Mouse (Mus musculus) embryonic facial prominence, embryonic 10.5 days (tissue): ENCODE data around the gene Psmb9. TPM values are rescaled to one million over a fixed set of nuclear protein-coding genes. Genes with fewer than 3 reads are reported as not detected.
"Not testable (repeated sequence)": the region's sequence is repeated elsewhere in the genome, so short reads cannot be mapped to it uniquely, and the experiment has no call there.

Experiments
- DNase-seq: peaks from one replicate; pipeline ENCODE4 v3.0.0-alpha.2; 2017; ENCODE audit warnings: low spot score
- H3K27ac ChIP-seq: fragments of 300-500 bp; sonication (generic); replicated peaks from 2 replicates; pipeline ENCODE4 v1.5.1; 2016; ENCODE audit warnings: mild to moderate bottlenecking
- H3K27me3 ChIP-seq: fragments of 300-500 bp; sonication (generic); replicated peaks from 2 replicates; pipeline ENCODE4 v1.6.1; 2016; ENCODE audit warnings: low read depth, mild to moderate bottlenecking; ENCODE audit not compliant: poor library complexity, severe bottlenecking
- H3K36me3 ChIP-seq: fragments of 300-500 bp; sonication (generic); replicated peaks from 2 replicates; pipeline ENCODE4 v1.6.1; 2016; ENCODE audit warnings: mild to moderate bottlenecking, moderate library complexity
- H3K4me1 ChIP-seq: fragments of 300-500 bp; sonication (generic); 2 replicates; pipeline ENCODE4 v1.6.1; 2016
- H3K4me3 ChIP-seq: fragments of 300-500 bp; sonication (generic); 2 replicates; pipeline ENCODE4 v1.5.1; 2016; ENCODE audit warnings: mild to moderate bottlenecking, moderate library complexity
- H3K9me3 ChIP-seq: fragments of 300-500 bp; sonication (generic); 2 replicates; pipeline ENCODE4 v1.6.1; 2016; ENCODE audit warnings: mild to moderate bottlenecking
- WGBS: fragments of 180-500 bp; shearing (Covaris S2); methylation state at CpG from one replicate; pipeline ENCODE4 v1.1.7; 2016; 5-methylcytosine and 5-hydroxymethylcytosine counted together
- polyA plus RNA-seq: library from polyadenylated mRNA; unstranded; fragments of >200 nt; fragmentation: Nextera tagmentation; extraction: Ambion mirVana; gene quantifications from 2 replicates; pipeline ENCODE4 v1.2.1, GENCODE M21; 2016

Gene Psmb9
- 0.57 and 0.93 TPM in 2 replicates for polyA plus RNA-seq

GRCm38 (mm10) chr17:34187261-34187916 is at the start of gene Psmb9, which contains the start of gene Tap1:
Gene Psmb9, minus strand, starts transcription at chr17:34187764.
Gene Tap1, plus strand, starts transcription at chr17:34187553.
- Histone ChIP-seq H3K27me3 (peaks cover 99% of the 10 kb centered on the region), H3K27ac (peak within 1 kb of the TSS; percentile 67)
- under 1% methylated on average over 46 of the region's 46 CpGs for WGBS

DNA sequence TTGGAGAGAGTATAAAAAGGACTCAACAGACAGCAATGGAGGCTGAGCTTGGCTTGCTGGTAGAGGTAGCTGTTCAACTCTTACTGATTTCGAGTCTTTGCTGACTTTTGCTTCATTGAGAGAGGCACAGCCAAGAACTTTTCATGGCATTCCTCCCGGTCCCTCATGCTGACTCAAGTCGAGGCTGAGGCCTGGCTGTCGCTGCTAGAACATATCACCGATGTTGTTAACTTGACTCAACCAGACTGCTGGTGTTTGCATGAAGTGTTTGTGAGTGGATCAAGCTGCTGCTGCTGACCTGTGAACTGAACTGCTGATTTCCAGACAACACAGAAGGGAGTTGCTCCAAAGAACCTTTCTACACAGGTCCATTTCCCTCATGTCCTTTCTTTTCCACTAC is 49.1 kb upstream of the Psmb9 start:
- H3K9me3 ChIP-seq = 0 out of 2 replicates have a peak, but pooled peaks cover 2% of the 10 kb centered on the region
- no peak for DNase-seq
- H3K27ac ChIP-seq = no peak overlapping the region
- 90% methylated on average over 5 of the region's 5 CpGs for WGBS
- no peak overlapping the region for H3K4me3 ChIP-seq
- no peaks in the 10 kb centered on the region for H3K27me3 ChIP-seq
- H3K4me1 ChIP-seq = no peaks in the 10 kb centered on the region
- H3K36me3 ChIP-seq = no peaks in the 10 kb centered on the region

More at GRCm38 (mm10) chr17:34187261-34187916, at the start of gene Psmb9, which contains the start of gene Tap1:
- DNase-seq = peak; percentile 97
- Histone ChIP-seq H3K36me3 (no peaks in the 10 kb centered on the region), H3K4me1 (peaks cover 19% of the 10 kb centered on the region), H3K4me3 (peak within 1 kb of the TSS; percentile 63), H3K9me3 (no peaks in the 10 kb centered on the region)

GRCm38 (mm10) chr17:34234926-34235325 is 47.4 kb upstream of the Psmb9 start:
- Histone ChIP-seq H3K4me1 (no peaks in the 10 kb centered on the region), H3K9me3 (no peaks in the 10 kb centered on the region), H3K27ac (no peak overlapping the region), H3K36me3 (no peaks in the 10 kb centered on the region), H3K4me3 (no peak overlapping the region), H3K27me3 (no peaks in the 10 kb centered on the region)
- WGBS = 47% methylated on average over 9 of the region's 9 CpGs
- peak; percentile 53 for DNase-seq

DNA sequence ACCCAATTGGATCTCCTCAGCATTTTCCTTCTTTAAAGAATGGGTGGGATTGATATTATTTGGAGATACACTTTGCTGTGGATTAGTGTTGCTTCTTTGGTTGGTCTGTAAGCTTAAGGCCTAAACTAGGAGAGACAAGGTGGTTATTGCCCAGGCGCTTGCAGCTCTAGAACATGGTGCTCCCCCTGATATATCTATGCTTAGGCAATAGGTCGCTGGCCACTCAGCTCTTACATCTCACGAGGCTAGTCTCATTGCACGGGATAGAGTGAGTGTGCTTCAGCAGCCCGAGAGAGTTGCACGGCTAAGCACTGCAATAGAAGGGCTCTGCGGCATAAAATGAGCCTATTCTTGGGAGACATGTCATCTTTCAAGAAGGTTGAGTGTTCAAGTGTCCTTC is 44.5 kb upstream of the Psmb9 start:
- H3K9me3 ChIP-seq, H3K36me3 ChIP-seq, H3K27me3 ChIP-seq, H3K4me3 ChIP-seq, H3K4me1 ChIP-seq, H3K27ac ChIP-seq, DNase-seq: not testable (repeated sequence)
- WGBS = 79% methylated on average over 7 of the region's 7 CpGs

GRCm38 (mm10) chr17:34230971-34231370 is 43.4 kb upstream of the Psmb9 start:
- H3K36me3 ChIP-seq, H3K9me3 ChIP-seq, H3K4me1 ChIP-seq, H3K4me3 ChIP-seq, H3K27me3 ChIP-seq, DNase-seq, H3K27ac ChIP-seq: not testable (repeated sequence)
- 90% methylated on average over 9 of the region's 9 CpGs for WGBS

DNA sequence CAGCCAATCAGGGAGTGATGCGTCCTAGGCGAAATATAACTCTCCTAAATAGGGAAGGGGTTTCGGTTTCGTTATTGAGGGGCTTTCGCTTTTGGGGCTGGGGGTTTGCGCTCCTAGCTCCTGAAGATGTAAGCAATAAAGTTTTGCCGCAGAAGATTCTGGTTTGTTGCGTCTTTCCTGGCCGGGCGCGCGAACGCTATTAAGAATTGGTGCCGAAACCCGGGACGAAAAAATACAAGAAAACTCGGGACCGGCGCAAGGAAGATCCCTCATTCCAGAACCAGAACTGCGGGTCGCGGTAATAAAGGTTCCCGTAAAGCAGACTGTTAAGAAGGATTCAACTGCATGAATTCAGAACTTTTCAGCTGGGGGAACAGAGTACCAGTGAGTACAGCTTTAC is 38.3 kb upstream of the Psmb9 start:
- not testable (repeated sequence) for H3K36me3 ChIP-seq, DNase-seq, H3K4me3 ChIP-seq, H3K27ac ChIP-seq, H3K4me1 ChIP-seq, H3K27me3 ChIP-seq
- 96% methylated on average over 15 of the region's 23 CpGs for WGBS
- peaks cover 11% of the 10 kb centered on the region for H3K9me3 ChIP-seq

- Histone ChIP-seq H3K36me3 (no peaks in the 10 kb centered on the region), H3K27ac (no peak overlapping the region), H3K9me3 (peaks cover 11% of the 10 kb centered on the region), H3K4me3 (no peak overlapping the region), H3K4me1 (no peaks in the 10 kb centered on the region), H3K27me3 (no peaks in the 10 kb centered on the region)
- WGBS = 94% methylated on average over 8 of the region's 8 CpGs
- DNase-seq = no peak
These were observed 37.9 kb upstream of the Psmb9 start for GRCm38 (mm10) chr17:34225426-34225825.

DNA sequence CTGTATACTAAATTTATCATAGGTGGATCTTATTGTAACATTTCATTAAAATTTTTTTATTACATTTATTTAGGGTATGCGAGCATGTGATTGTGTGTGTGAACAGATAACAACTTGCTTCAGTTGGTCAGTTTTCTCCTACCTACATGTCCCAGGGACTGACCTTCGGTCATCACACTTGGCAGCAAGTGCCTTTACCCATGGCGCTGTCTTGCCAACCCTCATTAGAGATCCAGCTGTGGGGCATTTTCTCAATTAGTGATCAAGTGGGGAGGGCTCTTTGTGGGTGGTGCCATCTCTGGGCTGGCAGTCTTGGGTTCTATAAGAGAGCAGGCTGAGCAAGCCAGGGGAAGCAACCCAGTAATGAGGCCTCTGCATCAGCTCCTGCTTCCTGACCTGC is 37.3 kb upstream of the Psmb9 start:
- Histone ChIP-seq H3K27ac (no peak overlapping the region), H3K9me3 (peaks cover 11% of the 10 kb centered on the region), H3K36me3 (no peaks in the 10 kb centered on the region), H3K27me3 (no peaks in the 10 kb centered on the region), H3K4me3 (no peak overlapping the region), H3K4me1 (no peaks in the 10 kb centered on the region)
- DNase-seq = no peak
- 91% methylated on average over 3 of the region's 3 CpGs for WGBS

- not testable (repeated sequence) for H3K4me1 ChIP-seq, H3K27me3 ChIP-seq, H3K4me3 ChIP-seq, H3K36me3 ChIP-seq, DNase-seq, H3K27ac ChIP-seq
- peaks cover 15% of the 10 kb centered on the region for H3K9me3 ChIP-seq
- WGBS = 97% methylated on average over 9 of the region's 16 CpGs
These were observed 32.8 kb upstream of the Psmb9 start for GRCm38 (mm10) chr17:34220401-34220800.

DNA sequence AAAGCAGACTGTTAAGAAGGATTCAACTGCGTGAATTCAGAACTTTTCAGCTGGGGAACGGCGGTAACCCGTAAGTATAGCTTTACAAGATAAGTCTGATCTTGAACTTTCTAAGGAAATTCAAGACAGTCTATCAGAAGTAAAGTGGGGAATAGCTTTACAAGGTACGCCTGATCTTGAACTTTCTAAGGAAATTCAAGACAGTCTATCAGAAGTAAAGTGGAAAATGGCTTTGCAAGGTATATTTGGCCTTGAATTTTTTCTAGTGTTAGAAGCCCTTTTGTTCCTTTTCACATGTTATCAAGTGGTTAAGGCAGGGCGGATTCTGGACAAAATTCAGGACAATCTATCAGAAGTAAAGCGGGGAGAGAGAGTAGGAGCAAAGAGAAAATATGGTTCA is 32.2 kb upstream of the Psmb9 start:
- not testable (repeated sequence) for DNase-seq, H3K4me3 ChIP-seq, H3K36me3 ChIP-seq, H3K9me3 ChIP-seq, H3K27ac ChIP-seq, H3K4me1 ChIP-seq
- 93% methylated on average over 3 of the region's 7 CpGs for WGBS
- peaks cover 12% of the 10 kb centered on the region for H3K27me3 ChIP-seq

- DNase-seq, H3K36me3 ChIP-seq, H3K27ac ChIP-seq, H3K4me1 ChIP-seq, H3K9me3 ChIP-seq, H3K4me3 ChIP-seq: not testable (repeated sequence)
- 89% methylated on average over 9 of the region's 11 CpGs for WGBS
- peaks cover 19% of the 10 kb centered on the region for H3K27me3 ChIP-seq
These were observed 31.5 kb upstream of the Psmb9 start for GRCm38 (mm10) chr17:34219096-34219495.

GRCm38 (mm10) chr17:34218675-34219074 is 31.1 kb upstream of the Psmb9 start:
- Histone ChIP-seq H3K27ac (no peak overlapping the region), H3K4me3 (no peak overlapping the region), H3K27me3 (peaks cover 23% of the 10 kb centered on the region), H3K36me3 (no peaks in the 10 kb centered on the region), H3K4me1 (no peaks in the 10 kb centered on the region), H3K9me3 (peaks cover 6% of the 10 kb centered on the region; the same call in 1 of the 2 replicates)
- no peak for DNase-seq
- WGBS = 90% methylated on average over 11 of the region's 11 CpGs

DNA sequence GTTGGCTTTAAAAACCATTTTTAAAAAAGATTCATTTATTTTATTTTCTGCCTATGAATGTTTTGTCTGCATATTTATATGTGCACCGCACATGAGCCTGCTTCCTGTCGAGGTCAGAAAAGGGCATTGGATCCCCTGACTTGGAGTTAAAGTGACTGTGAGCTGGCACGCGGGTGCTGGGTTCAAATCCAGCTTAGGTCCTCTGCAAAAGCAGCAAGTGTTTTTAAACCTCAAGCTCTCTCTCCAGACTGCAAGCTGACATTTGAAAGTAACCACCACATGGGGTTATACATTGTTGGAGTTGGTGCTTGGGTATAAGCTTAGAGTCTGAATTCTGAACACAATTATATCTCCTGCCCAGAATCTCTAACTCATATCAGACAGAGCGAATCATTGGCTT is 30.4 kb upstream of the Psmb9 start:
- WGBS = 90% methylated on average over 5 of the region's 5 CpGs

More for the DNA sequence above, 30.4 kb upstream of the Psmb9 start:
- Histone ChIP-seq H3K9me3 (peaks cover 6% of the 10 kb centered on the region; the same call in 1 of the 2 replicates), H3K27ac (no peak overlapping the region), H3K4me1 (no peaks in the 10 kb centered on the region), H3K27me3 (peaks cover 30% of the 10 kb centered on the region), H3K4me3 (no peak overlapping the region), H3K36me3 (no peaks in the 10 kb centered on the region)
- DNase-seq = no peak
